Mouse (Mus musculus) G1E (cell line): Measurements from ENCODE around the gene Notch4. TPM values are rescaled to one million over a fixed set of nuclear protein-coding genes. Genes with fewer than 3 reads are reported as not detected.

Experiments used
- ATAC-seq: 2 replicates; pipeline ENCODE4 v1.8.0; 2016; ENCODE audit warnings: mild to moderate bottlenecking; ENCODE audit not compliant: insufficient number of reproducible peaks, poor library complexity, low FRiP score, severe bottlenecking; ENCODE audit errors: extremely low read depth
- DNase-seq: peaks from one replicate; pipeline ENCODE4 v3.0.0; 2012; ENCODE audit warnings: low spot score
- H3K27me3 ChIP-seq: 2 replicates; pipeline ENCODE4 v1.6.1; 2012; ENCODE audit warnings: mild to moderate bottlenecking, low read length, inconsistent platforms; ENCODE audit not compliant: insufficient read depth
- H3K36me3 ChIP-seq: replicated peaks from 2 replicates; pipeline ENCODE3; 2012; ENCODE audit warnings: mild to moderate bottlenecking, inconsistent platforms
- H3K4me1 ChIP-seq: 2 replicates; pipeline ENCODE4 v1.6.1; 2012; ENCODE audit warnings: low read depth, low read length, inconsistent platforms, mixed read lengths; ENCODE audit not compliant: insufficient read depth
- H3K4me3 ChIP-seq: 2 replicates; pipeline ENCODE4 v1.5.1; 2012; ENCODE audit warnings: low read depth, mild to moderate bottlenecking, inconsistent platforms, low read length, moderate library complexity, mixed read lengths
- H3K9me3 ChIP-seq: replicated peaks from 2 replicates; pipeline ENCODE4 v1.6.1; 2012; ENCODE audit warnings: inconsistent platforms
- CTCF ChIP-seq: IDR thresholded peaks from 2 replicates; pipeline ENCODE4 v1.5.1; 2012; ENCODE audit warnings: low read depth, low read length, inconsistent platforms, mixed read lengths
- GATA1 ChIP-seq: IDR thresholded peaks from 2 replicates; pipeline ENCODE4 v1.6.1; 2012; ENCODE audit warnings: borderline replicate concordance, low read length, inconsistent platforms, mixed read lengths
- GATA2 ChIP-seq: IDR thresholded peaks from 2 replicates; pipeline ENCODE4 v1.6.1; 2012; ENCODE audit warnings: low read depth, low read length, inconsistent platforms, borderline replicate concordance
- POLR2AphosphoS5 ChIP-seq: IDR thresholded peaks from 2 replicates; pipeline ENCODE4 v1.6.1; 2012; ENCODE audit warnings: low read depth, low read length, inconsistent platforms; ENCODE audit not compliant: insufficient replicate concordance
- TAL1 ChIP-seq: conservative IDR thresholded peaks from 2 replicates; pipeline ENCODE4 v1.6.1; 2012; ENCODE audit warnings: low read depth, low read length, inconsistent platforms, mixed read lengths
- polyA plus RNA-seq: library from polyadenylated mRNA; stranded (reverse); fragments of >175 nt; gene quantifications from 2 replicates; pipeline ENCODE4 v1.2.3, GENCODE M21; 2012
- total RNA-seq, 2 experiments: library from RNA; stranded (forward) in 1 of 2; stranded (reverse) in 1 of 2; fragments of 200-1000 nt in 1 of 2; fragments of >200 nt in 1 of 2; fragmentation: Nextera tagmentation in 1 of 2; gene quantifications; 2 replicates each; pipeline ENCODE4 v1.2.3; 2014 to 2017

The Notch4 gene
- total and polyA plus RNA-seq, 3 experiments, result 0.34 to 0.60 (median 0.60) TPM

GRCm38 (mm10) chr17:34627093-34627942 lies 63.2 kb downstream of the Notch4 start:
- Histone ChIP-seq H3K4me3 (peak overlapping the region; percentile 72), H3K27me3 (peaks cover 39% of the 10 kb centered on the region), H3K36me3 (peaks cover 17% of the 10 kb centered on the region), H3K4me1 (peaks cover 33% of the 10 kb centered on the region), H3K9me3 (no peaks in the 10 kb centered on the region)
- ATAC-seq (peak; percentile 64), DNase-seq (peak; percentile 61)
- no peak for TF ChIP-seq GATA2
- TF ChIP-seq GATA1, result no peak
- TF ChIP-seq TAL1, result no peak
- TF ChIP-seq CTCF, result no peak
- TF ChIP-seq POLR2AphosphoS5, result no peak

- peak within 1 kb of the TSS; percentile 72 for H3K4me3 ChIP-seq
- H3K9me3 ChIP-seq, result no peaks in the 10 kb centered on the region
- peaks cover 26% of the 10 kb centered on the region for H3K4me1 ChIP-seq
- peaks cover 9% of the 10 kb centered on the region for H3K36me3 ChIP-seq
- H3K27me3 ChIP-seq, result peaks cover 39% of the 10 kb centered on the region
- no peak for ATAC-seq
- no peak for TF ChIP-seq TAL1
- no peak for TF ChIP-seq POLR2AphosphoS5
- no peak for TF ChIP-seq GATA2
- TF ChIP-seq GATA1, result no peak
- no peak for DNase-seq
Measured at GRCm38 (mm10) chr17:34627943-34628643, 64.0 kb downstream of the Notch4 start, which contains the start of gene Ppt2. Ppt2 (minus strand) TSS chr17:34628510.

- TF ChIP-seq POLR2AphosphoS5, result no peak
- TF ChIP-seq CTCF, result no peak
- TF ChIP-seq GATA1, result no peak
- TF ChIP-seq TAL1, result no peak
- TF ChIP-seq GATA2, result no peak
- H3K36me3 ChIP-seq, result peaks cover 6% of the 10 kb centered on the region
- DNase-seq, result no peak
- H3K4me1 ChIP-seq, result peaks cover 26% of the 10 kb centered on the region
- no peak for ATAC-seq
- peaks cover 44% of the 10 kb centered on the region for H3K27me3 ChIP-seq
- H3K9me3 ChIP-seq, result no peaks in the 10 kb centered on the region
- H3K4me3 ChIP-seq, result no peak overlapping the region
Measured at GRCm38 (mm10) chr17:34628644-34628967, 64.5 kb downstream of the Notch4 start.

- DNase-seq (no peak), ATAC-seq (no peak)
- Histone ChIP-seq H3K36me3 (peaks cover 6% of the 10 kb centered on the region), H3K4me1 (peaks cover 26% of the 10 kb centered on the region), H3K27me3 (peaks cover 47% of the 10 kb centered on the region), H3K4me3 (no peak within 1 kb of the TSS), H3K9me3 (no peaks in the 10 kb centered on the region)
- TF ChIP-seq GATA2 (no peak), TAL1 (no peak), POLR2AphosphoS5 (no peak), CTCF (no peak), GATA1 (no peak)
Measured at GRCm38 (mm10) chr17:34629221-34629751, 65.2 kb downstream of the Notch4 start, which contains the start of gene Prrt1. Prrt1 (plus strand) TSS chr17:34629533.

- Histone ChIP-seq H3K36me3 (peaks cover 6% of the 10 kb centered on the region), H3K9me3 (no peaks in the 10 kb centered on the region), H3K27me3 (peaks cover 47% of the 10 kb centered on the region), H3K4me3 (no peak overlapping the region), H3K4me1 (peaks cover 26% of the 10 kb centered on the region)
- TF ChIP-seq GATA1 (no peak), GATA2 (no peak), TAL1 (no peak)
- DNase-seq, result no peak
- ATAC-seq, result no peak
Measured at GRCm38 (mm10) chr17:34629796-34630603, 65.9 kb downstream of the Notch4 start.

- Histone ChIP-seq H3K27me3 (peaks cover 48% of the 10 kb centered on the region), H3K36me3 (no peaks in the 10 kb centered on the region), H3K4me3 (no peak overlapping the region), H3K9me3 (no peaks in the 10 kb centered on the region), H3K4me1 (peaks cover 24% of the 10 kb centered on the region)
- ATAC-seq (no peak), DNase-seq (no peak)
- TF ChIP-seq GATA1 (no peak), TAL1 (no peak), POLR2AphosphoS5 (no peak), CTCF (no peak), GATA2 (no peak)
Measured at GRCm38 (mm10) chr17:34630761-34631301, 66.8 kb downstream of the Notch4 start.
